9 mouse cellular contexts compared by ENCODE assay signal in the genomic region with DNA sequence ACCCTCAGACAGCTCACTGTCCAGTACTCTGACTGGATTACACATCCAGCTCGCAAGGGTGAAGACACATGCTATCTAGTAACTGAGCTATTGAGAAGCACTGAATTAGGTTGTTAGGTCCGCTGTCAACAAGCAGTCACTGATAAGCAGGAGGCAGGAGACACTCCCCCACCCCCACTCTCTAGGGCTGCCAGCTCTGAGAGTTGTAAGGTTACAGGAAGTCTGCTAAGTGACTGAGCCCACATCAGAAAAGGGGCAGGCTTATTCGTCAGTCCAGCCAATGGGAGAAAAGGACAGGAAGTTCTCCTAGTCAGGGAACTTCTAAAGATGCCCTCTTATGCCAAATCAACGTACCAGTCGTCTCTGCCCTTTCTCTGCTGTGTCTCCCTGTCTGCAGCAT.
DNase-seq lines count a peak whose midpoint lies in the region; ATAC-seq lines count a peak whose summit lies in the region.
"Had no signal": no experiment of that assay in that cellular context is flagged by ENCODE, and none has a peak within 500 bp of the region (broad histone marks: within the 10 kb centered on the region; RNA-seq: fewer than 3 reads in every experiment).

No protein-coding gene starts in this region.

- no peaks in the 10 kb centered on the region for H3K9me3 ChIP-seq in kidney, embryonic 16.5 days (ENCODE audit: low read length)
- no peaks in the 10 kb centered on the region for H3K9me3 ChIP-seq in megakaryocyte, embryonic 14.5 days

- H3K4me3 ChIP-seq in kidney, embryonic 16.5 days (ENCODE audit: low read length) = no peak overlapping the region
- peak overlapping the region; percentile 59 for H3K4me3 ChIP-seq in megakaryocyte, embryonic 14.5 days (replicated peaks)
- H3K4me3 ChIP-seq: myocyte had no signal

- peaks cover 30% of the 10 kb centered on the region for H3K4me1 ChIP-seq in kidney, embryonic 16.5 days (ENCODE audit: insufficient read depth, low read length)
- H3K4me1 ChIP-seq in megakaryocyte, embryonic 14.5 days = peaks cover 37% of the 10 kb centered on the region

- H3K36me3 ChIP-seq in kidney, embryonic 16.5 days (ENCODE audit: insufficient read depth, low read length) = no peaks in the 10 kb centered on the region
- H3K36me3 ChIP-seq in megakaryocyte, embryonic 14.5 days (replicated peaks; ENCODE audit: low read length) = no peaks in the 10 kb centered on the region

- peak overlapping the region; percentile 14 for H3K27ac ChIP-seq in kidney, embryonic 16.5 days (ENCODE audit: low read length)

- no peak overlapping the region for H3K9ac ChIP-seq in kidney, embryonic 16.5 days (replicated peaks; ENCODE audit: low read length)

- WGBS in kidney, embryonic 16.5 days = 21% methylated on average over 5 of the region's 5 CpGs

- H3K4me2 ChIP-seq in kidney, embryonic 16.5 days (replicated peaks; ENCODE audit: low read depth, low read length) = no peak overlapping the region

- H3K27me3 ChIP-seq in kidney, embryonic 16.5 days (ENCODE audit: insufficient read depth, low read length) = no peaks in the 10 kb centered on the region
- peaks cover 16% of the 10 kb centered on the region for H3K27me3 ChIP-seq in megakaryocyte, embryonic 14.5 days (replicated peaks)

- DNase-seq in A20 (ENCODE audit: low read depth, low spot score) (peak; percentile 18), R1 (ENCODE audit: low read depth, low spot score) (peak; percentile 76), MN1 (ENCODE audit: low spot score) (no peak)
- DNase-seq in heart, adult 18-20 months = peak; percentile 76 to 83
- DNase-seq in neural tube, embryonic 10.5 days (ENCODE audit: extremely low spot score, low spot score) = no peak
- no peak for DNase-seq in layer of hippocampus, adult 9-10 months (ENCODE audit: low spot score)

- peak; percentile 43; the same call in 1 of the 2 replicates for ATAC-seq in kidney, embryonic 16.5 days (ENCODE audit: low FRiP score, low TSS enrichment)

Comparison
In these comparisons a context has a peak if more than half of its experiments do, and no peak if none do; other contexts are left out.
1. DNase-seq: peak in A20 (single experiment), R1 (single experiment) and heart, adult 18-20 months (2 of 2); none in neural tube, embryonic 10.5 days (single experiment), layer of hippocampus, adult 9-10 months (single experiment) and MN1 (single experiment).